Mouse (Mus musculus) embryonic facial prominence, embryonic 12.5 days (tissue): ENCODE measurements at regions not wholly inside any gene's neighbourhood (a gene's known extent, or its start where the extent isn't known, plus 50 kb on each side); places are given as distances from the start of the nearest gene placed in this dataset.

Source experiments
- ATAC-seq: fragments of 200-750 bp; cut with Nextera tagmentation; 2 replicates; pipeline ENCODE4 v1.8.0; 2017; ENCODE audit not compliant: insufficient number of reproducible peaks, insufficient read depth, low FRiP score, low TSS enrichment
- H3K27ac ChIP-seq: fragments of 300-500 bp; sonication (generic); 2 replicates; pipeline ENCODE4 v1.5.1; 2016; ENCODE audit warnings: mild to moderate bottlenecking
- H3K27me3 ChIP-seq: fragments of 300-500 bp; sonication (generic); 2 replicates; pipeline ENCODE4 v1.6.1; 2016; ENCODE audit warnings: mild to moderate bottlenecking, moderate library complexity
- H3K36me3 ChIP-seq: fragments of 300-500 bp; sonication (generic); 2 replicates; pipeline ENCODE4 v1.6.1; 2016; ENCODE audit warnings: mild to moderate bottlenecking
- H3K4me1 ChIP-seq: fragments of 300-500 bp; sonication (generic); 2 replicates; pipeline ENCODE4 v1.6.1; 2016
- H3K4me2 ChIP-seq: fragments of 300-500 bp; sonication (generic); replicated peaks from 2 replicates; pipeline ENCODE4 v1.6.1; 2016; ENCODE audit warnings: mild to moderate bottlenecking, moderate library complexity
- H3K4me3 ChIP-seq: fragments of 300-500 bp; sonication (generic); 2 replicates; pipeline ENCODE4 v1.5.1; 2016; ENCODE audit warnings: mild to moderate bottlenecking
- H3K9ac ChIP-seq: fragments of 300-500 bp; sonication (generic); 2 replicates; pipeline ENCODE4 v1.6.1; 2016; ENCODE audit warnings: mild to moderate bottlenecking, moderate library complexity
- H3K9me3 ChIP-seq: fragments of 300-500 bp; sonication (generic); 2 replicates; pipeline ENCODE4 v1.6.1; 2016; ENCODE audit warnings: mild to moderate bottlenecking, moderate library complexity
- WGBS: fragments of 180-500 bp; shearing (Covaris S2); methylation state at CpG from one replicate; pipeline ENCODE4 v1.1.7; 2016; 5-methylcytosine and 5-hydroxymethylcytosine counted together

- Histone ChIP-seq H3K27ac (no peak overlapping the region), H3K4me1 (no peaks in the 10 kb centered on the region), H3K36me3 (no peaks in the 10 kb centered on the region), H3K9me3 (no peaks in the 10 kb centered on the region), H3K27me3 (no peaks in the 10 kb centered on the region), H3K4me3 (no peak overlapping the region), H3K4me2 (no peak overlapping the region), H3K9ac (no peak overlapping the region)
- WGBS, result 81% methylated on average over 4 of the region's 4 CpGs
- ATAC-seq, result no peak
Observed at GRCm38 (mm10) chr2:45904090-45904489, 786.9 kb upstream of the Zeb2 start.

GRCm38 (mm10) chr2:45903350-45903749, 786.2 kb upstream of the Zeb2 start:
- Histone ChIP-seq H3K4me3 (no peak overlapping the region), H3K27ac (no peak overlapping the region), H3K4me2 (no peak overlapping the region), H3K36me3 (no peaks in the 10 kb centered on the region), H3K9me3 (no peaks in the 10 kb centered on the region), H3K4me1 (no peaks in the 10 kb centered on the region), H3K27me3 (no peaks in the 10 kb centered on the region), H3K9ac (no peak overlapping the region)
- WGBS, result 52% methylated on average over 1 of the region's 1 CpGs
- ATAC-seq, result no peak

GRCm38 (mm10) chr2:45901892-45902291, 784.7 kb upstream of the Zeb2 start:
- no peaks in the 10 kb centered on the region for H3K9me3 ChIP-seq
- no peak overlapping the region for H3K4me3 ChIP-seq
- H3K27ac ChIP-seq, result no peak overlapping the region
- no peak for ATAC-seq
- H3K36me3 ChIP-seq, result no peaks in the 10 kb centered on the region
- no peaks in the 10 kb centered on the region for H3K4me1 ChIP-seq
- no peak overlapping the region for H3K4me2 ChIP-seq
- H3K9ac ChIP-seq, result no peak overlapping the region
- no peaks in the 10 kb centered on the region for H3K27me3 ChIP-seq
- WGBS, result 94% methylated on average over 4 of the region's 4 CpGs

GRCm38 (mm10) chr2:45884680-45885079, 767.5 kb upstream of the Zeb2 start:
- ATAC-seq, result no peak
- Histone ChIP-seq H3K9me3 (no peaks in the 10 kb centered on the region), H3K4me3 (no peak overlapping the region), H3K27ac (no peak overlapping the region), H3K36me3 (no peaks in the 10 kb centered on the region), H3K4me2 (no peak overlapping the region), H3K4me1 (no peaks in the 10 kb centered on the region), H3K27me3 (no peaks in the 10 kb centered on the region), H3K9ac (no peak overlapping the region)
- whole genome bisulfite sequencing, result 78% methylated on average over 3 of the region's 3 CpGs

- Histone ChIP-seq H3K27ac (no peak overlapping the region), H3K4me3 (no peak overlapping the region), H3K4me1 (no peaks in the 10 kb centered on the region), H3K27me3 (no peaks in the 10 kb centered on the region), H3K4me2 (no peak overlapping the region), H3K9ac (no peak overlapping the region), H3K36me3 (no peaks in the 10 kb centered on the region), H3K9me3 (no peaks in the 10 kb centered on the region)
- ATAC-seq, result no peak
Observed at GRCm38 (mm10) chr2:45878656-45879055, 761.5 kb upstream of the Zeb2 start.

GRCm38 (mm10) chr2:45859901-45860331, 742.7 kb upstream of the Zeb2 start:
- Histone ChIP-seq H3K9ac (no peak overlapping the region), H3K9me3 (no peaks in the 10 kb centered on the region), H3K27ac (no peak overlapping the region), H3K27me3 (no peaks in the 10 kb centered on the region), H3K36me3 (no peaks in the 10 kb centered on the region), H3K4me1 (no peaks in the 10 kb centered on the region), H3K4me2 (no peak overlapping the region), H3K4me3 (no peak overlapping the region)
- 75% methylated on average over 4 of the region's 4 CpGs for WGBS
- ATAC-seq, result no peak

GRCm38 (mm10) chr2:45859445-45859844, 742.2 kb upstream of the Zeb2 start:
- Histone ChIP-seq H3K4me3 (no peak overlapping the region), H3K9ac (no peak overlapping the region), H3K27ac (no peak overlapping the region), H3K4me2 (no peak overlapping the region), H3K36me3 (no peaks in the 10 kb centered on the region), H3K9me3 (no peaks in the 10 kb centered on the region), H3K4me1 (no peaks in the 10 kb centered on the region), H3K27me3 (no peaks in the 10 kb centered on the region)
- no peak for ATAC-seq
- 77% methylated on average over 6 of the region's 6 CpGs for WGBS

GRCm38 (mm10) chr2:45850018-45850605, 732.9 kb upstream of the Zeb2 start:
- no peak overlapping the region for H3K27ac ChIP-seq
- no peak for ATAC-seq
- no peak overlapping the region for H3K4me3 ChIP-seq
- no peak overlapping the region for H3K4me2 ChIP-seq
- H3K36me3 ChIP-seq, result no peaks in the 10 kb centered on the region
- no peak overlapping the region for H3K9ac ChIP-seq
- WGBS, result 91% methylated on average over 6 of the region's 6 CpGs
- H3K27me3 ChIP-seq, result no peaks in the 10 kb centered on the region
- no peaks in the 10 kb centered on the region for H3K4me1 ChIP-seq
- H3K9me3 ChIP-seq, result no peaks in the 10 kb centered on the region

- ATAC-seq, result no peak
- H3K9me3 ChIP-seq, result no peaks in the 10 kb centered on the region
Observed at GRCm38 (mm10) chr2:45840389-45840788, 723.2 kb upstream of the Zeb2 start.

GRCm38 (mm10) chr2:45836546-45837221, 719.5 kb upstream of the Zeb2 start:
- H3K4me3 ChIP-seq, result no peak overlapping the region
- H3K9me3 ChIP-seq, result no peaks in the 10 kb centered on the region
- 66% methylated on average over 6 of the region's 6 CpGs for WGBS
- no peak overlapping the region for H3K4me2 ChIP-seq
- H3K36me3 ChIP-seq, result no peaks in the 10 kb centered on the region
- 0 out of 2 replicates have a peak, but pooled peaks cover 2% of the 10 kb centered on the region for H3K4me1 ChIP-seq
- ATAC-seq, result no peak
- H3K27ac ChIP-seq, result no peak overlapping the region
- H3K9ac ChIP-seq, result no peak overlapping the region
- H3K27me3 ChIP-seq, result no peaks in the 10 kb centered on the region

More at GRCm38 (mm10) chr2:45840389-45840788, 723.2 kb upstream of the Zeb2 start:
- Histone ChIP-seq H3K4me3 (no peak overlapping the region), H3K4me1 (0 out of 2 replicates have a peak, but pooled peaks cover 2% of the 10 kb centered on the region), H3K4me2 (no peak overlapping the region), H3K9ac (no peak overlapping the region), H3K27me3 (no peaks in the 10 kb centered on the region), H3K36me3 (no peaks in the 10 kb centered on the region), H3K27ac (no peak overlapping the region)

GRCm38 (mm10) chr2:45817945-45818719, 700.9 kb upstream of the Zeb2 start:
- Histone ChIP-seq H3K36me3 (no peaks in the 10 kb centered on the region), H3K27ac (no peak overlapping the region), H3K27me3 (no peaks in the 10 kb centered on the region), H3K9ac (no peak overlapping the region), H3K4me2 (no peak overlapping the region), H3K4me1 (no peaks in the 10 kb centered on the region), H3K4me3 (no peak overlapping the region), H3K9me3 (no peaks in the 10 kb centered on the region)
- WGBS, result 67% methylated on average over 8 of the region's 8 CpGs
- no peak for ATAC-seq

- no peaks in the 10 kb centered on the region for H3K4me1 ChIP-seq
- no peak for ATAC-seq
- H3K27me3 ChIP-seq, result no peaks in the 10 kb centered on the region
- 91% methylated on average over 4 of the region's 4 CpGs for WGBS
- H3K27ac ChIP-seq, result no peak overlapping the region
- H3K9ac ChIP-seq, result no peak overlapping the region
- H3K4me3 ChIP-seq, result no peak overlapping the region
- H3K9me3 ChIP-seq, result no peaks in the 10 kb centered on the region
- H3K36me3 ChIP-seq, result no peaks in the 10 kb centered on the region
- no peak overlapping the region for H3K4me2 ChIP-seq
Observed at GRCm38 (mm10) chr2:45814741-45815140, 697.5 kb upstream of the Zeb2 start.
